Mouse (Mus musculus) megakaryocyte, embryonic 14.5 days (primary cell): ENCODE data around the gene Manf. TPM values are rescaled to one million over a fixed set of nuclear protein-coding genes. Genes with fewer than 3 reads are reported as not detected.
A peak's percentile ranks its signal among the peaks of the same experiment; 100 is the strongest.

ENCODE experiments used
- H3K27me3 ChIP-seq: replicated peaks from 2 replicates; pipeline ENCODE3; 2012; ENCODE audit warnings: inconsistent platforms
- H3K36me3 ChIP-seq: replicated peaks from 2 replicates; pipeline ENCODE3; 2012; ENCODE audit warnings: low read length, inconsistent platforms, mixed read lengths
- H3K4me1 ChIP-seq: 2 replicates; pipeline ENCODE4 v1.6.1; 2012; ENCODE audit warnings: inconsistent platforms
- H3K4me3 ChIP-seq: replicated peaks from 2 replicates; pipeline ENCODE3; 2012; ENCODE audit warnings: moderate library complexity, mild to moderate bottlenecking, inconsistent platforms
- H3K9me3 ChIP-seq: 2 replicates; pipeline ENCODE4 v1.6.1; 2012; ENCODE audit warnings: inconsistent platforms
- FLI1 ChIP-seq: IDR thresholded peaks from 2 replicates; pipeline ENCODE4 v1.6.1; 2012; ENCODE audit warnings: low read length, inconsistent platforms, mixed read lengths
- GATA1 ChIP-seq: IDR thresholded peaks from 3 replicates; pipeline ENCODE4 v1.6.1; 2012; ENCODE audit warnings: mixed read lengths, low read length, inconsistent platforms, borderline replicate concordance
- polyA plus RNA-seq: library from polyadenylated mRNA; stranded (reverse); fragments of >175 nt; gene quantifications from 2 replicates; pipeline ENCODE4 v1.2.3, GENCODE M21; 2012; ENCODE audit warnings: low replicate concordance; ENCODE audit not compliant: insufficient read depth

Gene Manf
- polyA plus RNA-seq, 1 experiment, result 174 TPM

DNA sequence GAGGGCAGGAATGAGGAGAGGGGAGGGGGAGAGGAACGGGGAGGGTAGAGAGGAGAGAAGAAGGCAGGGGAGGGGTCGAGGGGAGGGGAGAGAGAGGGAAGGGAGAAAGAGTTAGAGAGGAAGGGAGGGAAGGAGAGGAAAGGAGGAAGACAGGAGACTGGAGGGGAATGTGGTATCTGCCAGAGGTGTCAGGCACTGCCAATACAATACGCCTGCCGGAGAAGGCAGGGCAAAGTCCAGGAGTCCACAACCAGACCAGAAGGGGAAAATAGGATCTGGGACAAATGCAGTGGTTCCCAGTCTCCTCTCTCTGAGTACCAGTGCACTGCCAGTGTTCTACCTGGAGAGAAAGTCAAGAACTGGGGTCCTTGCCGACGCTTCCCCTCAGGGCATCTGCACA lies 100.9 kb downstream of the Manf start:
- no peak overlapping the region for H3K4me3 ChIP-seq
- no peaks in the 10 kb centered on the region for H3K9me3 ChIP-seq
- H3K27me3 ChIP-seq, result peaks cover 13% of the 10 kb centered on the region
- no peaks in the 10 kb centered on the region for H3K36me3 ChIP-seq
- TF ChIP-seq GATA1 (no peak), FLI1 (no peak)
- H3K4me1 ChIP-seq, result peaks cover 21% of the 10 kb centered on the region

DNA sequence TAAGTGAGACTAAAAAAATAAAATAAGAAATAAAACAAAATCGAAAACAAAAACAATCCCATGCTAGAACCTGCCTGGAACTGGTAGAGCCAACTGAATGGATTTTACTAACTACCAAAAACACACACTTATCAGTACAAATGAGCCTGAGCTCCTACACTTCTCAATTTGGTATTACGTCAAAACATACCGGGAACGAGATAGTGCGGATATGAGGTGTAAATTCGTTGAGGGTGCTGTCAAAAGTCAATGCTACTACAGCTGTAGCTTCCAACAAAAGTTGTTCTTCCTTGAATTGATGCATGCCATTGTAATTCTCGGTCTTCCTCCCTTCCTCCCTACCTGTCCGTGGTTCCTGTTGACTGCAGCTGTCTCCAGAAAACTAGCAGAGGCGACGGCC lies 102.4 kb downstream of the Manf start:
- H3K36me3 ChIP-seq, result no peaks in the 10 kb centered on the region
- TF ChIP-seq FLI1 (no peak), GATA1 (no peak)
- no peaks in the 10 kb centered on the region for H3K9me3 ChIP-seq
- H3K27me3 ChIP-seq, result peaks cover 12% of the 10 kb centered on the region
- H3K4me3 ChIP-seq, result peak overlapping the region; percentile 97
- H3K4me1 ChIP-seq, result peaks cover 27% of the 10 kb centered on the region

DNA sequence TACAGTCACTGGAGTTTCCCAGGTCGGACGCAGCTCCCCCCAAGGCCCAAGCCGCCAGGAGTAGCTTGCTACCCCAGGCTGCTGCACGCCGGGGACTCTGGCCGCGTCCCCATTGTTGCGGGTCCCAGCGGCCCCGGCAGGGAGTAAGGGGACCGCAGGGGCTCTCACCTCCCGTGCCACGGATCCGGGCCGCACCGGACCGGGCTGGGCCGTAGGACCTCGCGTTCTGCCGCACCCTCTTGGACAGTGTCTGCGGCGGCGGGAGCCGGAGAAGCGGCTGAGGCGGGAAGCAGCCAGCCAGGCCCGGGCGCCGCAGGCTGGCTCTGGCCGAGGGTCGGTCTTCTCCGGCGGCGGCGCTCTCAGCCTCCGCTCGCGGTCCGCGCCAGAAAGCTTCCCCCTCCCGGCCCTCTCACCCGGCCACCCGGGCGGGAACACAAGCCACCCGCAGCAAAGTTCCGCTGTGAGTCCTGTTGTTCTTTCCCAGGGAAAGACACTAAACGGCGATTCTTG lies 102.9 kb downstream of the Manf start, which contains the start of gene Rad54l2:
Rad54l2 (minus strand) TSS at position 383 of the 510 bp plus-strand sequence.
- Histone ChIP-seq H3K36me3 (no peaks in the 10 kb centered on the region), H3K9me3 (no peaks in the 10 kb centered on the region), H3K27me3 (peaks cover 12% of the 10 kb centered on the region), H3K4me3 (peak within 1 kb of the TSS; percentile 97), H3K4me1 (peaks cover 30% of the 10 kb centered on the region)
- TF ChIP-seq FLI1, result no peak
- no peak for TF ChIP-seq GATA1

Other genes with a start within 250 kb of the Manf start
- gene Grm2, start 235.9 kb downstream of the Manf start, polyA plus RNA-seq, result not detected in 2 replicates
- 87.2 and 196 TPM in 2 replicates for gene Tex264, start 206.1 kb downstream of the Manf start, polyA plus RNA-seq
- gene Rad54l2, start 102.8 kb downstream of the Manf start, polyA plus RNA-seq, result 1.4 and 1.9 TPM in 2 replicates
- gene Dcaf1, start 70.1 kb downstream of the Manf start, polyA plus RNA-seq, result 2.0 TPM in 1 of 2 replicates, not detected in the other
- 6.4 and 13.0 TPM in 2 replicates for gene Rbm15b, start 4.6 kb downstream of the Manf start, polyA plus RNA-seq